Mouse (Mus musculus): ENCODE results near the gene Pum2.

- TF ChIP-seq CTCF (IDR thresholded peaks at IDR 0.05; ENCODE audit: extremely low read depth, insufficient read depth, low read length) (no peak), POLR2A (IDR thresholded peaks at IDR 0.05; ENCODE audit: extremely low read depth, insufficient read depth, low read length) (no peak)
Measured at GRCm38 (mm10) chr12:8782565-8782964, 108.6 kb downstream of the Pum2 start.
